Mouse (Mus musculus): ENCODE measurements around the gene Ntm. TPM values are rescaled to one million over a fixed set of nuclear protein-coding genes. Genes with fewer than 3 reads are reported as not detected.

Ntm gene
- polyA plus RNA-seq, 1 experiment, result not detected

DNA sequence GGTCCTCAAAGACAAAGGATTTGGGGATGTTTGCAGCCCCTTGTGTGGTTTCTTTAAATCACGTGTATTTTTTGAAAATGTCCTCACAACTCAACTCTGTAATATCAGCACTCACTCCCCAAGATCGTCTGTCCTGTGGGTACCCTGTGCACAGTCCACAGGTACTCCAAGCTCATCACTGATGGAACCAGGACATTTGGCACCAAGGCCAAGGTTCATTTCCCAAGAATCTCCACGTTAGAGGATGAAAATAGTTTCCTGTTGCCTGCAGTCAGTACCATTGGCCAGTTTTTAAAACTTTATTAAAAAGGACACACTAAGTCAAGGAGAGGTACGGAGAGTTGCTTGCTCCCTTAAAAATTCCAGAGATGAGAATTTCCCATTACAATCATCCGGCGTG lies 552.7 kb downstream of the Ntm start:
- no peaks in the 10 kb centered on the region for H3K79me2 ChIP-seq (ENCODE audit: control insufficient read depth, insufficient read depth)
- no peak overlapping the region for H3K4me2 ChIP-seq (ENCODE audit: low read depth)
- TF ChIP-seq CEBPB (IDR thresholded peaks at IDR 0.05; ENCODE audit: insufficient read depth, poor library complexity, severe bottlenecking) (no peak), TCF12 (IDR thresholded peaks at IDR 0.05; ENCODE audit: insufficient read depth, poor library complexity, severe bottlenecking) (no peak), REST (IDR thresholded peaks at IDR 0.05; ENCODE audit: insufficient read depth, insufficient read length) (no peak), MYOD1 (IDR thresholded peaks at IDR 0.05; ENCODE audit: control insufficient read depth in 1 of 3, insufficient read length in 2 of 3, low read depth in 2 of 3) (no peak), SRF (IDR thresholded peaks at IDR 0.05; ENCODE audit: control insufficient read depth, insufficient read length, low read depth) (no peak), TCF3 (IDR thresholded peaks at IDR 0.05; ENCODE audit: insufficient read length, low read depth) (no peak), MAX (IDR thresholded peaks at IDR 0.05; ENCODE audit: low read depth) (no peak), MYOG (IDR thresholded peaks at IDR 0.05; ENCODE audit: control insufficient read depth in 1 of 3, insufficient read depth in 1 of 3, insufficient read length in 2 of 3, low read depth in 2 of 3) (no peak), POLR2A (IDR thresholded peaks at IDR 0.05; ENCODE audit: insufficient read length, low read depth) (no peak), E2F4 (IDR thresholded peaks at IDR 0.05; ENCODE audit: insufficient read depth) (no peak), USF1 (IDR thresholded peaks at IDR 0.05; ENCODE audit: low read depth) (no peak), POLR2AphosphoS2 (IDR thresholded peaks at IDR 0.05; ENCODE audit: insufficient read length, low read depth) (no peak)
- H3K27me3 ChIP-seq (ENCODE audit: control insufficient read depth, insufficient read depth, insufficient read length), result no peaks in the 10 kb centered on the region
- no peak overlapping the region for H3ac ChIP-seq (ENCODE audit: control insufficient read depth, insufficient read length)
- no peaks in the 10 kb centered on the region for H3K36me3 ChIP-seq (ENCODE audit: control insufficient read depth, insufficient read depth)
- H3K4me3 ChIP-seq, result no peak overlapping the region

DNA sequence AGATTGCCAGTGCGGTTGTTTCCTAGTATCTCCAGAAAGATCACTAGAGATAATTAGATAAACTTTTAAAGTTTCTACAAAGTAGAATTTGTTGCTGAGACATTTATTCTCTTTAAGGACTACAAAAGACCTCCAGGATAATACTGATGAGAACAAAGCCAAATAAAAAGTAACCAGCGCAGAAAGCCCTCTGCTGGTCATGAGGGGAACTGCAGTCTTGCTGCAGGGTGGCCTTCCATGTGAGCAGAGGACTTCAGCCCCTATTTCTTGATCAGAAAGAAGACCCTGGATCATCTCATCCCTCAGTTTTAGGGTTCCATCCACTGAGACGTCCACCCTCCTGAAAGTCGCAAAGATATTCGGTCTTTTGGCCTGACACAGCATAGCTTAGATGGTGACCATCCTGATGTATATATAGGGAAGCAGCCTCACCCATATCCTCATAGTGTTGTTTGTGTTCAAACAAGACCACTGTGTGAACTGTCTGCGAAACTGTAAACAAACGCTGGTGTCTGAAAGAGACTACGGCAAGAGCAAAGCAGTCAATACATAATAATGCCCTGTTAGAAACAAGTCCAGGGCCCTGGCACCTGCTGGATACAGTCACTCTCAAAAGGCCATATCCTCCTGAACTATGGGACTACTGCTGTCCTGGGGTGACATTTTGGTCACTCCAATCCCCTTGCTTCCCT lies 553.6 kb downstream of the Ntm start:
- no peaks in the 10 kb centered on the region for H3K27me3 ChIP-seq (ENCODE audit: control insufficient read depth, insufficient read depth, insufficient read length)
- no peak overlapping the region for H3K4me3 ChIP-seq
- no peak for TF ChIP-seq REST (IDR thresholded peaks at IDR 0.05; ENCODE audit: insufficient read depth, insufficient read length)
- no peak for TF ChIP-seq POLR2AphosphoS2 (IDR thresholded peaks at IDR 0.05; ENCODE audit: insufficient read length, low read depth)
- no peak for TF ChIP-seq TCF3 (IDR thresholded peaks at IDR 0.05; ENCODE audit: insufficient read length, low read depth)
- no peak for TF ChIP-seq MYOG (IDR thresholded peaks at IDR 0.05; ENCODE audit: control insufficient read depth in 1 of 3, insufficient read depth in 1 of 3, insufficient read length in 2 of 3, low read depth in 2 of 3)
- TF ChIP-seq TCF12 (IDR thresholded peaks at IDR 0.05; ENCODE audit: insufficient read depth, poor library complexity, severe bottlenecking), result no peak
- TF ChIP-seq SRF (IDR thresholded peaks at IDR 0.05; ENCODE audit: control insufficient read depth, insufficient read length, low read depth), result no peak
- TF ChIP-seq CEBPB (IDR thresholded peaks at IDR 0.05; ENCODE audit: insufficient read depth, poor library complexity, severe bottlenecking), result no peak
- TF ChIP-seq E2F4 (IDR thresholded peaks at IDR 0.05; ENCODE audit: insufficient read depth), result no peak
- no peak for TF ChIP-seq MYOD1 (IDR thresholded peaks at IDR 0.05; ENCODE audit: control insufficient read depth in 1 of 3, insufficient read length in 2 of 3, low read depth in 2 of 3)
- no peak for TF ChIP-seq MAX (IDR thresholded peaks at IDR 0.05; ENCODE audit: low read depth)
- no peak overlapping the region for H3K4me2 ChIP-seq (ENCODE audit: low read depth)
- H3ac ChIP-seq (ENCODE audit: control insufficient read depth, insufficient read length), result no peak overlapping the region
- no peaks in the 10 kb centered on the region for H3K36me3 ChIP-seq (ENCODE audit: control insufficient read depth, insufficient read depth)
- H3K79me2 ChIP-seq (ENCODE audit: control insufficient read depth, insufficient read depth), result no peaks in the 10 kb centered on the region

DNA sequence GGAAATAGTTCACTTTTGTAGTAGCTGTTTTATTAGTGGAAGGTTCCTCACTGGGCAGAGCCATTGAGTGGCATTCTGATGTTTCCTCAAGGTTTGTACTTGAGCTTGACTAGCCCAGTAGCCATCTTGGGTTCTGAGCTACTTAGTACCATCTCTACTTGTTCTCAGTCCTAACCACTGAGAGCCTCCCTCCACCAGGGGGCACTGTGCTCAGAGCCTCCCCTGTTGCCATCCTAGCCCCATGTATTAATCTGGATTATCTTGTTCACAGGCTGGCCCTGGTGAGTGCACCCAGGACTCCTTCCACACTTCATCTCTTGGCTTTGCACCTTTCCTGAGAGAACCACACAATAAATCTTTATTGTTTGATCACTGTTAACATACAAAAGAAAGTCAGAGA lies 555.0 kb downstream of the Ntm start:
- no peaks in the 10 kb centered on the region for H3K27me3 ChIP-seq (ENCODE audit: control insufficient read depth, insufficient read depth, insufficient read length)
- no peaks in the 10 kb centered on the region for H3K79me2 ChIP-seq (ENCODE audit: control insufficient read depth, insufficient read depth)
- TF ChIP-seq MAX (IDR thresholded peaks at IDR 0.05; ENCODE audit: low read depth), result no peak
- TF ChIP-seq E2F4 (IDR thresholded peaks at IDR 0.05; ENCODE audit: insufficient read depth), result no peak
- no peak for TF ChIP-seq MYOD1 (IDR thresholded peaks at IDR 0.05; ENCODE audit: control insufficient read depth in 1 of 3, insufficient read length in 2 of 3, low read depth in 2 of 3)
- no peak for TF ChIP-seq CEBPB (IDR thresholded peaks at IDR 0.05; ENCODE audit: insufficient read depth, poor library complexity, severe bottlenecking)
- no peak for TF ChIP-seq REST (IDR thresholded peaks at IDR 0.05; ENCODE audit: insufficient read depth, insufficient read length)
- no peak for TF ChIP-seq POLR2A (IDR thresholded peaks at IDR 0.05; ENCODE audit: insufficient read length, low read depth)
- TF ChIP-seq TCF12 (IDR thresholded peaks at IDR 0.05; ENCODE audit: insufficient read depth, poor library complexity, severe bottlenecking), result no peak
- no peak for TF ChIP-seq POLR2AphosphoS2 (IDR thresholded peaks at IDR 0.05; ENCODE audit: insufficient read length, low read depth)
- no peak for TF ChIP-seq MYOG (IDR thresholded peaks at IDR 0.05; ENCODE audit: control insufficient read depth in 1 of 3, insufficient read depth in 1 of 3, insufficient read length in 2 of 3, low read depth in 2 of 3)
- TF ChIP-seq TCF3 (IDR thresholded peaks at IDR 0.05; ENCODE audit: insufficient read length, low read depth), result no peak
- TF ChIP-seq USF1 (IDR thresholded peaks at IDR 0.05; ENCODE audit: low read depth), result no peak
- no peak for TF ChIP-seq SRF (IDR thresholded peaks at IDR 0.05; ENCODE audit: control insufficient read depth, insufficient read length, low read depth)

GRCm38 (mm10) chr9:29406973-29407372 lies 556.0 kb downstream of the Ntm start:
- TF ChIP-seq USF1 (IDR thresholded peaks at IDR 0.05; ENCODE audit: low read depth), result no peak
- no peak for TF ChIP-seq CEBPB (IDR thresholded peaks at IDR 0.05; ENCODE audit: insufficient read depth, poor library complexity, severe bottlenecking)
- no peak for TF ChIP-seq SRF (IDR thresholded peaks at IDR 0.05; ENCODE audit: control insufficient read depth, insufficient read length, low read depth)
- no peak for TF ChIP-seq REST (IDR thresholded peaks at IDR 0.05; ENCODE audit: insufficient read depth, insufficient read length)
- no peak for TF ChIP-seq POLR2A (IDR thresholded peaks at IDR 0.05; ENCODE audit: insufficient read length, low read depth)
- TF ChIP-seq MAX (IDR thresholded peaks at IDR 0.05; ENCODE audit: low read depth), result no peak
- TF ChIP-seq TCF12 (IDR thresholded peaks at IDR 0.05; ENCODE audit: insufficient read depth, poor library complexity, severe bottlenecking), result no peak
- TF ChIP-seq MYOD1 (IDR thresholded peaks at IDR 0.05; ENCODE audit: control insufficient read depth in 1 of 3, insufficient read length in 2 of 3, low read depth in 2 of 3), result no peak
- no peak for TF ChIP-seq E2F4 (IDR thresholded peaks at IDR 0.05; ENCODE audit: insufficient read depth)
- no peak for TF ChIP-seq TCF3 (IDR thresholded peaks at IDR 0.05; ENCODE audit: insufficient read length, low read depth)
- TF ChIP-seq POLR2AphosphoS2 (IDR thresholded peaks at IDR 0.05; ENCODE audit: insufficient read length, low read depth), result no peak
- TF ChIP-seq MYOG (IDR thresholded peaks at IDR 0.05; ENCODE audit: control insufficient read depth in 1 of 3, insufficient read depth in 1 of 3, insufficient read length in 2 of 3, low read depth in 2 of 3), result no peak
- no peak overlapping the region for H3ac ChIP-seq (ENCODE audit: control insufficient read depth, insufficient read length)
- no peak overlapping the region for H3K4me2 ChIP-seq (ENCODE audit: low read depth)
- no peak overlapping the region for H3K4me3 ChIP-seq
- H3K79me2 ChIP-seq (ENCODE audit: control insufficient read depth, insufficient read depth), result no peaks in the 10 kb centered on the region
- H3K27me3 ChIP-seq (ENCODE audit: control insufficient read depth, insufficient read depth, insufficient read length), result no peaks in the 10 kb centered on the region
- H3K36me3 ChIP-seq (ENCODE audit: control insufficient read depth, insufficient read depth), result no peaks in the 10 kb centered on the region

More for the DNA sequence above, 555.0 kb downstream of the Ntm start:
- Histone ChIP-seq H3K4me3 (no peak overlapping the region), H3K4me2 (ENCODE audit: low read depth) (no peak overlapping the region), H3K36me3 (ENCODE audit: control insufficient read depth, insufficient read depth) (no peaks in the 10 kb centered on the region), H3ac (ENCODE audit: control insufficient read depth, insufficient read length) (no peak overlapping the region)
